Comparison of ENCODE assay signal across 22 mouse cellular contexts in genomic region chr12:110682561-110683299, GRCm38 (mm10). TPM values are rescaled to one million over a fixed set of nuclear protein-coding genes. Genes with fewer than 3 reads are reported as not detected.
"Had no signal": no experiment of that assay in that cellular context is flagged by ENCODE, and none has a peak within 500 bp of the region (broad histone marks: within the 10 kb centered on the region; RNA-seq: fewer than 3 reads in every experiment).

Gene 1700001K19Rik (minus strand): TSS chr12:110682619.

- H3K27ac ChIP-seq: left cerebral cortex, adult 2 months; limb, embryonic 10.5 days; liver, embryonic 15.5 days had no signal

- DNase-seq: kidney, adult 18-20 months; kidney, postnatal 10 days; kidney, postnatal 4 days; lung, adult 2 months; lung, postnatal 36 days; thymus, adult 18-20 months; thymus, postnatal 14 days had no signal

- H3K9ac ChIP-seq: liver, embryonic 15.5 days had no signal

- H3K4me3 ChIP-seq: left cerebral cortex, adult 2 months; limb, embryonic 10.5 days; liver, embryonic 15.5 days; megakaryocyte, embryonic 14.5 days had no signal

- H3K27me3 ChIP-seq: liver, embryonic 15.5 days; megakaryocyte, embryonic 14.5 days had no signal

- ATAC-seq: lung, postnatal 0 days had no signal

- H3K9me3 ChIP-seq: limb, embryonic 10.5 days; liver, embryonic 15.5 days; megakaryocyte, embryonic 14.5 days had no signal

- H3K4me1 ChIP-seq: liver, embryonic 15.5 days had no signal

- H3K4me2 ChIP-seq: liver, embryonic 11.5 days; liver, embryonic 15.5 days; midbrain, embryonic 11.5 days had no signal

RNA-seq across cellular contexts. Expression of gene 1700001K19Rik, which starts in this region (rescaled TPM):
- total RNA-seq: layer of hippocampus, adult 8-10 months; layer of hippocampus, postnatal 14 days; left cerebral cortex, adult 2 months; left cerebral cortex, postnatal 14 days; midbrain, postnatal 0 days; neutrophil, adult 5-6 weeks had no signal
- polyA plus RNA-seq: kidney, embryonic 14.5 days; limb, embryonic 10.5 days; liver, embryonic 11.5 days; liver, embryonic 15.5 days; lung, adult 2 months; lung, postnatal 0 days; midbrain, postnatal 0 days; neural tube, embryonic 11.5 days; stomach, embryonic 14.5 days had no signal
